ENCODE assay signal across 8 mouse cellular contexts in genomic region chr9:13297668-13298512, GRCm38 (mm10). TPM values are rescaled to one million over a fixed set of nuclear protein-coding genes. Genes with fewer than 3 reads are reported as not detected.
A peak's percentile ranks its signal among the peaks of the same experiment; 100 is the strongest.
DNase-seq lines count a peak whose midpoint lies in the region; ATAC-seq and TF ChIP-seq lines count a peak whose summit lies in the region.

Maml2 (plus strand) TSS chr9:13297957.

- H3K9ac ChIP-seq in forebrain, embryonic 13.5 days, result peak within 1 kb of the TSS; percentile 77

- ATAC-seq in forebrain, embryonic 13.5 days, result peak; percentile 78

- H3K4me1 ChIP-seq in brown adipose tissue, adult 24 weeks (ENCODE audit: control insufficient read depth, insufficient read depth, insufficient read length, low read length), result peaks cover 14% of the 10 kb centered on the region
- peaks cover 52% of the 10 kb centered on the region for H3K4me1 ChIP-seq in forebrain, embryonic 13.5 days

- TF ChIP-seq CTCF in layer of hippocampus, adult 2 months (conservative IDR thresholded peaks at IDR 0.05), result peak; percentile 52

- no peaks in the 10 kb centered on the region for H3K36me3 ChIP-seq in forebrain, embryonic 13.5 days (ENCODE audit: poor library complexity, severe bottlenecking)

- H3K4me3 ChIP-seq in brown adipose tissue, adult 24 weeks (ENCODE audit: insufficient read depth, low read depth, low read length), result peak within 1 kb of the TSS; percentile 98
- H3K4me3 ChIP-seq in forebrain, embryonic 13.5 days, result peak within 1 kb of the TSS; percentile 60
- H3K4me3 ChIP-seq in layer of hippocampus, adult 2 months, result peak within 1 kb of the TSS; percentile 78

- DNase-seq in ES-CJ7 (ENCODE audit: low read depth, low spot score), result peak; percentile 60
- peak; percentile 62 for DNase-seq in heart, postnatal 25 days (ENCODE audit: low spot score)
- DNase-seq in layer of hippocampus, adult 2 months (ENCODE audit: low spot score in 2 of 2), result peak in 1 of 2 experiments; percentile 40
- DNase-seq in lung, postnatal 25 days (ENCODE audit: low spot score), result peak; percentile 62
- DNase-seq in retina, embryonic 14.5 days (ENCODE audit: low spot score), result peak; percentile 86
- DNase-seq in thymus, postnatal 4 days, result peak; percentile 88

- H3K27me3 ChIP-seq in forebrain, embryonic 13.5 days, result no peaks in the 10 kb centered on the region

- intact Hi-C loops in heart, postnatal 25 days (cut with DNase I), result loop anchor here (2.0 to 5.0 kb wide), 6 partner anchors 51 to 419 kb away; partner anchors contain the start of genes Ccdc82 and Jrkl

- H3K4me2 ChIP-seq in forebrain, embryonic 13.5 days, result peak within 1 kb of the TSS; percentile 89

- H3K9me3 ChIP-seq in forebrain, embryonic 13.5 days (replicated peaks), result no peaks in the 10 kb centered on the region

- WGBS in forebrain, embryonic 13.5 days, result under 1% methylated on average over 22 of the region's 23 CpGs

- H3K27ac ChIP-seq in brown adipose tissue, adult 24 weeks (replicated peaks; ENCODE audit: low read depth, low read length), result peak within 1 kb of the TSS; percentile 94
- peak within 1 kb of the TSS; percentile 79 for H3K27ac ChIP-seq in forebrain, embryonic 13.5 days
- peak within 1 kb of the TSS; percentile 86 for H3K27ac ChIP-seq in layer of hippocampus, adult 2 months

RNA-seq across cellular contexts. Expression of gene Maml2, which starts in this region (rescaled TPM):
- polyA plus RNA-seq in brown adipose tissue, adult 24 weeks (2012; ENCODE audit: insufficient read depth, insufficient read length, missing spikeins), result 1.6 and 2.5 TPM in 2 replicates
- polyA plus RNA-seq in forebrain, embryonic 13.5 days (2015; fragmentation: Nextera tagmentation; extraction: Ambion mirVana), result 8.8 and 10.2 TPM in 2 replicates
- 1 to 10 TPM; 5.0 to 6.4 TPM for total RNA-seq in heart, postnatal 25 days (2021)
- 10 to 100 TPM; 26.1 to 34.6 TPM for total RNA-seq in layer of hippocampus, adult 2 months (2021)
